21 mouse cellular contexts compared by ENCODE assay signal in the genomic region with DNA sequence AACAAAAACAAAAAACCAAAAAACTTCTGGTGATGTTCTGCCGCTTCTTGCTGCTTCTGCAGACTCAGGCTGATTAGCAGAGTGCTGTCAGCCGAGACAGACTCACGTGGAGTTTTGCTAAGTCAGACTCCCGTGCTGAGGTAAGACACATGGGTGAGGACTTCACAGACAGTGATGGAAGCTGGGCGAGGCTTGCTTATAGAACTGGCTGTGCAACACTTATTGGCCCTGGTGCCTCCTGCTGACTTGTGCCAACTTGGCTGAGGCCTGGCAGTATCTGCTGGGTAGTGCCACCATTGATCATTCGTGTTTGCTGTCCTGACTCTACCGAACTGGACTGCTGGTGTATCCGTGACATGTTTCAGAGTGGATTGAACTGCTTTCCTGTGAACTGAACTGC. TPM values are rescaled to one million over a fixed set of nuclear protein-coding genes. Genes with fewer than 3 reads are reported as not detected.
DNase-seq lines count a peak whose midpoint lies in the region; ATAC-seq and TF ChIP-seq lines count a peak whose summit lies in the region.
"Had no signal": no experiment of that assay in that cellular context is flagged by ENCODE, and none has a peak within 500 bp of the region (broad histone marks: within the 10 kb centered on the region; RNA-seq: fewer than 3 reads in every experiment).

No protein-coding gene starts in this region.

- no peak for TF ChIP-seq POLR2A in liver, adult 2 months (IDR thresholded peaks at IDR 0.05; ENCODE audit: extremely low read depth, insufficient read depth, low read length)

- H3K36me3 ChIP-seq in heart, embryonic 10.5 days, result no peaks in the 10 kb centered on the region
- H3K36me3 ChIP-seq in liver, adult 2 months (ENCODE audit: control insufficient read depth, insufficient read depth, low read length), result no peaks in the 10 kb centered on the region
- no peaks in the 10 kb centered on the region for H3K36me3 ChIP-seq in liver, postnatal 0 days (replicated peaks; ENCODE audit: insufficient read depth, low read length)
- no peaks in the 10 kb centered on the region for H3K36me3 ChIP-seq in limb, embryonic 10.5 days
- no peaks in the 10 kb centered on the region for H3K36me3 ChIP-seq in intestine, postnatal 0 days (ENCODE audit: control insufficient read depth, insufficient read depth)
- H3K36me3 ChIP-seq: heart, embryonic 15.5 days had no signal

- WGBS in heart, embryonic 10.5 days, result 64% methylated on average over 8 of the region's 8 CpGs
- 49% methylated on average over 8 of the region's 8 CpGs for WGBS in liver, adult 2 months
- 53% methylated on average over 8 of the region's 8 CpGs for WGBS in liver, postnatal 0 days (ENCODE audit: insufficient replicate concordance)
- 69% methylated on average over 8 of the region's 8 CpGs for WGBS in limb, embryonic 10.5 days
- 66% methylated on average over 8 of the region's 8 CpGs for WGBS in intestine, postnatal 0 days

- no peak overlapping the region for H3K4me2 ChIP-seq in liver, postnatal 0 days (ENCODE audit: low read depth, low read length)
- no peak overlapping the region for H3K4me2 ChIP-seq in intestine, postnatal 0 days (replicated peaks; ENCODE audit: low read depth)

- no peaks in the 10 kb centered on the region for H3K79me2 ChIP-seq in liver, adult 2 months (ENCODE audit: control insufficient read depth, insufficient read depth, low read length)

- no peak overlapping the region for H3K9ac ChIP-seq in liver, adult 2 months (ENCODE audit: low read depth, low read length)
- no peak overlapping the region for H3K9ac ChIP-seq in liver, postnatal 0 days (replicated peaks)
- H3K9ac ChIP-seq in intestine, postnatal 0 days (ENCODE audit: low read depth, low read length), result no peak overlapping the region
- H3K9ac ChIP-seq: forebrain, embryonic 13.5 days; forebrain, postnatal 0 days had no signal

- peaks cover 30% of the 10 kb centered on the region for H3K27me3 ChIP-seq in heart, embryonic 10.5 days (ENCODE audit: insufficient read depth, poor library complexity, severe bottlenecking)
- no peaks in the 10 kb centered on the region; the same call in 1 of the 2 replicates for H3K27me3 ChIP-seq in liver, adult 2 months (ENCODE audit: control insufficient read depth, insufficient read depth, low read length)
- peaks cover 22% of the 10 kb centered on the region for H3K27me3 ChIP-seq in liver, postnatal 0 days (ENCODE audit: insufficient read depth, low read length)
- H3K27me3 ChIP-seq in limb, embryonic 10.5 days (ENCODE audit: low read depth, poor library complexity, severe bottlenecking), result peaks cover 37% of the 10 kb centered on the region
- peaks cover 18% of the 10 kb centered on the region; the same call in 1 of the 2 replicates for H3K27me3 ChIP-seq in intestine, postnatal 0 days (replicated peaks; ENCODE audit: control insufficient read depth, insufficient read depth, low read length)

- no peak overlapping the region for H3K27ac ChIP-seq in heart, embryonic 10.5 days
- H3K27ac ChIP-seq in liver, adult 2 months (replicated peaks; ENCODE audit: insufficient read depth, low read depth, low read length), result no peak overlapping the region
- no peak overlapping the region for H3K27ac ChIP-seq in liver, postnatal 0 days (ENCODE audit: low read depth)
- no peak overlapping the region for H3K27ac ChIP-seq in limb, embryonic 10.5 days
- H3K27ac ChIP-seq in intestine, postnatal 0 days (ENCODE audit: low read depth, low read length), result no peak overlapping the region
- H3K27ac ChIP-seq: forebrain, embryonic 13.5 days; heart, embryonic 15.5 days; hindbrain, postnatal 0 days had no signal

- ATAC-seq in liver, postnatal 0 days, result no peak
- no peak for ATAC-seq in intestine, postnatal 0 days
- ATAC-seq: activated CD4-positive, CD25-positive, alpha-beta regulatory T cell, adult 4 months; forebrain, embryonic 13.5 days; forebrain, postnatal 0 days; hindbrain, postnatal 0 days; Patski had no signal

- no peak for TF ChIP-seq EP300 in liver, postnatal 0 days (IDR thresholded peaks at IDR 0.05; ENCODE audit: low read depth)

- peak; percentile 75 for DNase-seq in heart, adult 11 months
- DNase-seq in heart, embryonic 10.5 days (ENCODE audit: low spot score), result no peak
- peak; percentile 79 for DNase-seq in liver, adult 2 months (ENCODE audit: extremely low read depth, low read depth, low spot score)
- no peak for DNase-seq in liver, postnatal 0 days
- peak; percentile 7 for DNase-seq in embryo, embryonic 10.5 days (ENCODE audit: low spot score)
- peak; percentile 31 for DNase-seq in limb, embryonic 10.5 days (ENCODE audit: low spot score)
- no peak for DNase-seq in kidney, postnatal 10 days
- DNase-seq: adrenal gland, adult 8-10 months; cerebellum, adult 11-12 months; cerebellum, adult 9-10 months; cerebellum, postnatal 25 days; forebrain, postnatal 0 days; gastrocnemius, postnatal 14 days; heart, postnatal 14 days; kidney, adult 18-20 months had no signal

- TF ChIP-seq CTCF in liver, adult 2 months (IDR thresholded peaks at IDR 0.05; ENCODE audit: low read depth, low read length), result no peak
- no peak for TF ChIP-seq CTCF in liver, postnatal 0 days (IDR thresholded peaks at IDR 0.05; ENCODE audit: low read depth)
- no peak for TF ChIP-seq CTCF in intestine, postnatal 0 days (IDR thresholded peaks at IDR 0.05; ENCODE audit: low read depth)

- H3K4me3 ChIP-seq in heart, embryonic 10.5 days, result no peak overlapping the region
- no peak overlapping the region for H3K4me3 ChIP-seq in liver, adult 2 months (ENCODE audit: insufficient read depth, low read depth, low read length)
- no peak overlapping the region for H3K4me3 ChIP-seq in liver, postnatal 0 days (ENCODE audit: low read depth, low read length)
- H3K4me3 ChIP-seq in limb, embryonic 10.5 days, result no peak overlapping the region
- no peak overlapping the region for H3K4me3 ChIP-seq in intestine, postnatal 0 days (ENCODE audit: low read depth, low read length)

- 0 out of 2 replicates have a peak, but pooled peaks cover 3% of the 10 kb centered on the region for H3K4me1 ChIP-seq in heart, embryonic 10.5 days
- H3K4me1 ChIP-seq in liver, adult 2 months (ENCODE audit: control insufficient read depth, insufficient read depth, low read length), result no peaks in the 10 kb centered on the region
- no peaks in the 10 kb centered on the region for H3K4me1 ChIP-seq in liver, postnatal 0 days (ENCODE audit: insufficient read depth)
- H3K4me1 ChIP-seq in limb, embryonic 10.5 days, result peaks cover 5% of the 10 kb centered on the region; the same call in 1 of the 2 replicates
- H3K4me1 ChIP-seq in intestine, postnatal 0 days (replicated peaks; ENCODE audit: control insufficient read depth, insufficient read depth, low read length), result no peaks in the 10 kb centered on the region
- H3K4me1 ChIP-seq: forebrain, embryonic 13.5 days; heart, embryonic 15.5 days had no signal

- H3K9me3 ChIP-seq in heart, embryonic 10.5 days, result no peaks in the 10 kb centered on the region
- no peaks in the 10 kb centered on the region for H3K9me3 ChIP-seq in liver, postnatal 0 days (ENCODE audit: low read length)
- no peaks in the 10 kb centered on the region for H3K9me3 ChIP-seq in limb, embryonic 10.5 days (replicated peaks)
- no peaks in the 10 kb centered on the region for H3K9me3 ChIP-seq in intestine, postnatal 0 days (ENCODE audit: control insufficient read depth)
- H3K9me3 ChIP-seq: forebrain, embryonic 13.5 days; heart, embryonic 15.5 days had no signal

RNA-seq across cellular contexts. Expression of a gene that starts 22.4 kb away (rescaled TPM):
- 36.6 and 44.4 TPM in 2 replicates for polyA plus RNA-seq in heart, embryonic 10.5 days (2016; fragmentation: Nextera tagmentation; extraction: Ambion mirVana)
- 22.9 TPM in 2 replicates for total RNA-seq in liver, adult 2 months (2014; rRNA removed)
- 1.9 and 3.9 TPM in 2 replicates for polyA plus RNA-seq in liver, adult 2 months (2012; rRNA removed)
- 4.3 and 4.5 TPM in 2 replicates for polyA plus RNA-seq in liver, postnatal 0 days (2015; fragmentation: Nextera tagmentation; extraction: Ambion mirVana)
- polyA plus RNA-seq in limb, embryonic 10.5 days (2016; fragmentation: Nextera tagmentation; extraction: Ambion mirVana), result 49.9 and 66.7 TPM in 2 replicates
- polyA plus RNA-seq in intestine, postnatal 0 days (2015; fragmentation: Nextera tagmentation; extraction: Ambion mirVana), result 7.8 and 10.1 TPM in 2 replicates

RNA-seq across cellular contexts. Expression of a gene that starts 52.5 kb away (rescaled TPM):
- polyA plus RNA-seq in heart, embryonic 10.5 days (2016; fragmentation: Nextera tagmentation; extraction: Ambion mirVana), result 16.2 and 21.3 TPM in 2 replicates
- total RNA-seq in liver, adult 2 months (2014; rRNA removed), result 14.2 and 18.5 TPM in 2 replicates
- 2.8 and 3.0 TPM in 2 replicates for polyA plus RNA-seq in liver, adult 2 months (2012; rRNA removed)
- polyA plus RNA-seq in liver, postnatal 0 days (2015; fragmentation: Nextera tagmentation; extraction: Ambion mirVana), result 8.4 and 10.2 TPM in 2 replicates
- polyA plus RNA-seq in limb, embryonic 10.5 days (2016; fragmentation: Nextera tagmentation; extraction: Ambion mirVana), result 22.0 and 27.9 TPM in 2 replicates
- 14.7 and 15.3 TPM in 2 replicates for polyA plus RNA-seq in intestine, postnatal 0 days (2015; fragmentation: Nextera tagmentation; extraction: Ambion mirVana)

Comparison
In these comparisons a context has a peak if more than half of its experiments do, and no peak if none do; other contexts are left out.
1. DNase-seq: peak in heart, adult 11 months (single experiment), liver, adult 2 months (single experiment), embryo, embryonic 10.5 days (single experiment) and limb, embryonic 10.5 days (single experiment); none in heart, embryonic 10.5 days (single experiment), liver, postnatal 0 days (single experiment) and kidney, postnatal 10 days (single experiment).